ENCODE assay signal across 20 mouse cellular contexts in genomic region chr16:53638131-53638530, GRCm38 (mm10).
DNase-seq lines count a peak whose midpoint lies in the region; ATAC-seq lines count a peak whose summit lies in the region.
"Had no signal": no experiment of that assay in that cellular context is flagged by ENCODE, and none has a peak within 500 bp of the region (broad histone marks: within the 10 kb centered on the region; RNA-seq: fewer than 3 reads in every experiment).

No protein-coding gene starts in this region.

- H3K27me3 ChIP-seq in liver, embryonic 11.5 days (replicated peaks; ENCODE audit: control insufficient read depth, insufficient read depth, low read length), result no peaks in the 10 kb centered on the region
- H3K27me3 ChIP-seq: CH12.LX, Patski had no signal

- H3K27ac ChIP-seq in liver, embryonic 11.5 days (ENCODE audit: low read depth, low read length), result no peak overlapping the region

- H3K9ac ChIP-seq in liver, embryonic 11.5 days (ENCODE audit: low read depth, low read length), result no peak overlapping the region

- no peak overlapping the region for H3K4me3 ChIP-seq in liver, embryonic 11.5 days (ENCODE audit: low read depth, low read length)

- peak; percentile 11 for DNase-seq in embryo, embryonic 10 days (ENCODE audit: low spot score)
- no peak for DNase-seq in embryo, embryonic 10.5 days (ENCODE audit: low spot score)
- DNase-seq in 416B (ENCODE audit: low read depth), result peak; percentile 95
- no peak for DNase-seq in liver, embryonic 11.5 days (ENCODE audit: low spot score)
- DNase-seq: adrenal gland, adult 2 months; adrenal gland, adult 8-10 months; adrenal gland, postnatal 10 days; adrenal gland, postnatal 14 days; adrenal gland, postnatal 25 days; adrenal gland, postnatal 36 days; B cell, adult 2 months; cerebellum, adult 11 months; cerebellum, adult 11-12 months; cerebellum, adult 18-20 months; cerebellum, adult 2 months had no signal

- no peak overlapping the region for H3K4me2 ChIP-seq in liver, embryonic 11.5 days

- WGBS in liver, embryonic 11.5 days, result 70% methylated on average over 1 of the region's 1 CpGs

- H3K36me3 ChIP-seq in liver, embryonic 11.5 days (ENCODE audit: control insufficient read depth, insufficient read depth, low read length), result no peaks in the 10 kb centered on the region
- H3K36me3 ChIP-seq: G1E had no signal

- ATAC-seq in liver, embryonic 11.5 days (replicated peaks; ENCODE audit: low FRiP score), result no peak
- ATAC-seq: activated CD4-positive, CD25-positive, alpha-beta regulatory T cell, adult 4 months; CD4-positive, CD25-positive, alpha-beta regulatory T cell, adult 4 months; Patski had no signal

- no peaks in the 10 kb centered on the region for H3K9me3 ChIP-seq in liver, embryonic 11.5 days (ENCODE audit: control insufficient read depth, low read length)
- H3K9me3 ChIP-seq: G1E had no signal

- H3K4me1 ChIP-seq in liver, embryonic 11.5 days (replicated peaks; ENCODE audit: control insufficient read depth, insufficient read depth, low read length), result no peaks in the 10 kb centered on the region

Comparison
In these comparisons a context has a peak if more than half of its experiments do, and no peak if none do; other contexts are left out.
1. DNase-seq: peak in embryo, embryonic 10 days (single experiment) and 416B (single experiment); none in embryo, embryonic 10.5 days (single experiment) and liver, embryonic 11.5 days (single experiment).